Mouse (Mus musculus): Measurements from ENCODE around the gene Ppip5k1. TPM values are rescaled to one million over a fixed set of nuclear protein-coding genes. Genes with fewer than 3 reads are reported as not detected.
A peak's percentile ranks its signal among the peaks of the same experiment; 100 is the strongest.
"Not testable (repeated sequence)": the region's sequence is repeated elsewhere in the genome, so short reads cannot be mapped to it uniquely, and the experiment has no call there.

Ppip5k1 gene
- total RNA-seq (2014; rRNA removed) (2.4 and 2.6 TPM in 2 replicates), polyA plus RNA-seq (2012; rRNA removed) (3.6 and 4.3 TPM in 2 replicates)

- 0 out of 2 replicates have a peak, but pooled peaks cover 2% of the 10 kb centered on the region for H3K4me1 ChIP-seq (ENCODE audit: control insufficient read depth, insufficient read depth, low read length)
- H3K27me3 ChIP-seq (ENCODE audit: control insufficient read depth, insufficient read depth, low read length) = peaks cover 12% of the 10 kb centered on the region
- peak within 1 kb of the TSS; percentile 80 for H3K9ac ChIP-seq (ENCODE audit: low read depth, low read length)
- H3K27ac ChIP-seq (replicated peaks; ENCODE audit: insufficient read depth, low read depth, low read length) = no peak within 1 kb of the TSS
- no peak for TF ChIP-seq POLR2A (IDR thresholded peaks at IDR 0.05; ENCODE audit: extremely low read depth, insufficient read depth, low read length)
- TF ChIP-seq CTCF (IDR thresholded peaks at IDR 0.05; ENCODE audit: low read depth, low read length) = peak; percentile 95
- WGBS = under 1% methylated on average over 58 of the region's 58 CpGs
- H3K36me3 ChIP-seq (ENCODE audit: control insufficient read depth, insufficient read depth, low read length) = no peaks in the 10 kb centered on the region
- DNase-seq (ENCODE audit: extremely low read depth, low read depth, low spot score) = peak; percentile 79
- no peaks in the 10 kb centered on the region for H3K79me2 ChIP-seq (ENCODE audit: control insufficient read depth, insufficient read depth, low read length)
- H3K4me3 ChIP-seq (ENCODE audit: insufficient read depth, low read depth, low read length) = peak within 1 kb of the TSS; percentile 86
Observed at GRCm38 (mm10) chr2:121354820-121355592, at the start of gene Ppip5k1. Gene Ppip5k1, minus strand, starts transcription at chr2:121355396.

- TF ChIP-seq POLR2A (IDR thresholded peaks at IDR 0.05; ENCODE audit: extremely low read depth, insufficient read depth, low read length) (no peak), CTCF (IDR thresholded peaks at IDR 0.05; ENCODE audit: low read depth, low read length) (no peak)
- no peaks in the 10 kb centered on the region for H3K79me2 ChIP-seq (ENCODE audit: control insufficient read depth, insufficient read depth, low read length)
- H3K36me3 ChIP-seq (ENCODE audit: control insufficient read depth, insufficient read depth, low read length) = peaks cover 2% of the 10 kb centered on the region; the same call in 1 of the 2 replicates
- H3K4me1 ChIP-seq (ENCODE audit: control insufficient read depth, insufficient read depth, low read length) = no peaks in the 10 kb centered on the region
- H3K9ac ChIP-seq (ENCODE audit: low read depth, low read length) = no peak overlapping the region
- no peak overlapping the region for H3K27ac ChIP-seq (replicated peaks; ENCODE audit: insufficient read depth, low read depth, low read length)
- no peak for DNase-seq (ENCODE audit: extremely low read depth, low read depth, low spot score)
- no peaks in the 10 kb centered on the region for H3K27me3 ChIP-seq (ENCODE audit: control insufficient read depth, insufficient read depth, low read length)
- no peak overlapping the region for H3K4me3 ChIP-seq (ENCODE audit: insufficient read depth, low read depth, low read length)
Observed at GRCm38 (mm10) chr2:121403296-121403695, 48.1 kb upstream of the Ppip5k1 start.

- no peaks in the 10 kb centered on the region for H3K27me3 ChIP-seq (ENCODE audit: control insufficient read depth, insufficient read depth, low read length)
- peak; percentile 53 for DNase-seq (ENCODE audit: extremely low read depth, low read depth, low spot score)
- no peak overlapping the region for H3K9ac ChIP-seq (ENCODE audit: low read depth, low read length)
- TF ChIP-seq CTCF (IDR thresholded peaks at IDR 0.05; ENCODE audit: low read depth, low read length) (no peak), POLR2A (IDR thresholded peaks at IDR 0.05; ENCODE audit: extremely low read depth, insufficient read depth, low read length) (no peak)
- H3K27ac ChIP-seq (replicated peaks; ENCODE audit: insufficient read depth, low read depth, low read length) = no peak overlapping the region
- WGBS = 29% methylated on average over 8 of the region's 8 CpGs
- no peak overlapping the region for H3K4me3 ChIP-seq (ENCODE audit: insufficient read depth, low read depth, low read length)
- no peaks in the 10 kb centered on the region for H3K4me1 ChIP-seq (ENCODE audit: control insufficient read depth, insufficient read depth, low read length)
- no peaks in the 10 kb centered on the region for H3K79me2 ChIP-seq (ENCODE audit: control insufficient read depth, insufficient read depth, low read length)
- H3K36me3 ChIP-seq (ENCODE audit: control insufficient read depth, insufficient read depth, low read length) = 0 out of 2 replicates have a peak, but pooled peaks cover 4% of the 10 kb centered on the region
Observed at GRCm38 (mm10) chr2:121396624-121397023, 41.4 kb upstream of the Ppip5k1 start.

- DNase-seq (ENCODE audit: extremely low read depth, low read depth, low spot score); H3K27ac ChIP-seq (replicated peaks; ENCODE audit: insufficient read depth, low read depth, low read length); H3K4me1 ChIP-seq (ENCODE audit: control insufficient read depth, insufficient read depth, low read length): not testable (repeated sequence)
Observed at GRCm38 (mm10) chr2:121386961-121387575, 31.9 kb upstream of the Ppip5k1 start, which contains the start of gene Strc. Gene Strc, minus strand, starts transcription at chr2:121387168.

GRCm38 (mm10) chr2:121374766-121375165, 19.6 kb upstream of the Ppip5k1 start:
- 41% methylated on average over 2 of the region's 2 CpGs for WGBS
- Histone ChIP-seq H3K79me2 (ENCODE audit: control insufficient read depth, insufficient read depth, low read length) (no peaks in the 10 kb centered on the region), H3K36me3 (ENCODE audit: control insufficient read depth, insufficient read depth, low read length) (no peaks in the 10 kb centered on the region), H3K9ac (ENCODE audit: low read depth, low read length) (no peak overlapping the region), H3K27me3 (ENCODE audit: control insufficient read depth, insufficient read depth, low read length) (no peaks in the 10 kb centered on the region), H3K27ac (replicated peaks; ENCODE audit: insufficient read depth, low read depth, low read length) (no peak overlapping the region), H3K4me3 (ENCODE audit: insufficient read depth, low read depth, low read length) (no peak overlapping the region), H3K4me1 (ENCODE audit: control insufficient read depth, insufficient read depth, low read length) (no peaks in the 10 kb centered on the region)
- no peak for TF ChIP-seq CTCF (IDR thresholded peaks at IDR 0.05; ENCODE audit: low read depth, low read length)
- TF ChIP-seq POLR2A (IDR thresholded peaks at IDR 0.05; ENCODE audit: extremely low read depth, insufficient read depth, low read length) = no peak
- no peak for DNase-seq (ENCODE audit: extremely low read depth, low read depth, low spot score)

More at GRCm38 (mm10) chr2:121386961-121387575, 31.9 kb upstream of the Ppip5k1 start, which contains the start of gene Strc:
- not testable (repeated sequence) for H3K27me3 ChIP-seq (ENCODE audit: control insufficient read depth, insufficient read depth, low read length); H3K36me3 ChIP-seq (ENCODE audit: control insufficient read depth, insufficient read depth, low read length); H3K9ac ChIP-seq (ENCODE audit: low read depth, low read length); H3K79me2 ChIP-seq (ENCODE audit: control insufficient read depth, insufficient read depth, low read length); H3K4me3 ChIP-seq (ENCODE audit: insufficient read depth, low read depth, low read length)
- WGBS = 91% methylated on average over 17 of the region's 17 CpGs

- H3K4me3 ChIP-seq (ENCODE audit: insufficient read depth, low read depth, low read length) = no peak overlapping the region
- no peaks in the 10 kb centered on the region for H3K27me3 ChIP-seq (ENCODE audit: control insufficient read depth, insufficient read depth, low read length)
- DNase-seq (ENCODE audit: extremely low read depth, low read depth, low spot score) = no peak
- TF ChIP-seq CTCF (IDR thresholded peaks at IDR 0.05; ENCODE audit: low read depth, low read length) = no peak
- TF ChIP-seq POLR2A (IDR thresholded peaks at IDR 0.05; ENCODE audit: extremely low read depth, insufficient read depth, low read length) = no peak
- no peaks in the 10 kb centered on the region for H3K4me1 ChIP-seq (ENCODE audit: control insufficient read depth, insufficient read depth, low read length)
- H3K27ac ChIP-seq (replicated peaks; ENCODE audit: insufficient read depth, low read depth, low read length) = no peak overlapping the region
- H3K9ac ChIP-seq (ENCODE audit: low read depth, low read length) = no peak overlapping the region
- no peaks in the 10 kb centered on the region for H3K36me3 ChIP-seq (ENCODE audit: control insufficient read depth, insufficient read depth, low read length)
- H3K79me2 ChIP-seq (ENCODE audit: control insufficient read depth, insufficient read depth, low read length) = no peaks in the 10 kb centered on the region
- WGBS = 39% methylated on average over 3 of the region's 3 CpGs
Observed at GRCm38 (mm10) chr2:121372266-121372665, 17.1 kb upstream of the Ppip5k1 start.
